Mouse (Mus musculus): Measurements from ENCODE around the gene Arhgdib.

DNA sequence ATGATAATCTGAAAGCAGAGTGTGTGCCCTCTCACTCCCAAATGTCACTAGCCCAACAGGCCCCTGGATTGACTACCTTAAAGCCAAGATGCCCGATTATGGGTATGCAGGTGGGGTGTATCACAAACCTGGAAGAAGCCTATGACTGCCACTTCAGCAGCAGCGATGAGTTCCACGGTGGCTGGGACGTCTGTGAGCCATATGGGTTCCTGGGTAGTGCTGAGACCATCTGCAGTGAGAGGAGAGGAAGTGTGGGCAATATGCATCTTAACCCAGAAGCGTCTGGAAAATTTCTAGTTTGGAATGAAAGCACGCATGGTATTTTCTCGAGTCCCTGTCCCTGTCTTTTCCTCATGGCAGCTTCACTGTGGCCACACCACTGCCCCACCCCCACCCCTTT, 20.1 kb downstream of the Arhgdib start:
- no peak for TF ChIP-seq CTCF (IDR thresholded peaks at IDR 0.05)
- TF ChIP-seq POLR2A (IDR thresholded peaks at IDR 0.05; ENCODE audit: insufficient read depth, low read depth, low read length), result no peak

All from heart, adult 2 months (tissue).